Mouse (Mus musculus) intestine, embryonic 14.5 days (tissue): ENCODE measurements around the gene Ptprcap. TPM values are rescaled to one million over a fixed set of nuclear protein-coding genes. Genes with fewer than 3 reads are reported as not detected.

ENCODE experiments used
- ATAC-seq: fragments of 200-750 bp; cut with Nextera tagmentation; replicated peaks from 2 replicates; pipeline ENCODE4 v1.8.0; 2017; ENCODE audit warnings: low read depth, moderate number of reproducible peaks, moderate TSS enrichment, moderate library complexity; ENCODE audit not compliant: low FRiP score, low TSS enrichment
- DNase-seq: peaks from one replicate; pipeline ENCODE4 v3.0.0-alpha.2; 2018; ENCODE audit warnings: low spot score
- H3K27ac ChIP-seq: fragments of 300-500 bp; sonication (generic); 2 replicates; pipeline ENCODE4 v1.5.1; 2014; ENCODE audit warnings: low read depth, mild to moderate bottlenecking, control low read depth
- H3K27me3 ChIP-seq: fragments of 300-500 bp; sonication (generic); replicated peaks from 2 replicates; pipeline ENCODE4 v1.6.1; 2014; ENCODE audit warnings: low read length, control low read depth; ENCODE audit not compliant: control insufficient read depth, insufficient read depth
- H3K36me3 ChIP-seq: fragments of 300-500 bp; sonication (generic); 2 replicates; pipeline ENCODE4 v1.6.1; 2014; ENCODE audit warnings: low read length, control low read depth; ENCODE audit not compliant: control insufficient read depth, insufficient read depth
- H3K4me1 ChIP-seq: fragments of 300-500 bp; sonication (generic); replicated peaks from 2 replicates; pipeline ENCODE4 v1.6.1; 2014; ENCODE audit warnings: low read length, control low read depth, mixed read lengths; ENCODE audit not compliant: control insufficient read depth, insufficient read depth
- H3K4me2 ChIP-seq: fragments of 300-500 bp; sonication (generic); 2 replicates; pipeline ENCODE4 v1.6.1; 2014; ENCODE audit warnings: low read length
- H3K4me3 ChIP-seq: fragments of 300-500 bp; sonication (generic); 2 replicates; pipeline ENCODE4 v1.5.1; 2014; ENCODE audit warnings: low read depth, low read length, control low read depth, mixed read lengths
- H3K9ac ChIP-seq: fragments of 300-500 bp; sonication (generic); 2 replicates; pipeline ENCODE4 v1.6.1; 2014; ENCODE audit warnings: mild to moderate bottlenecking, low read length
- H3K9me3 ChIP-seq: fragments of 300-500 bp; sonication (generic); 2 replicates; pipeline ENCODE4 v1.6.1; 2016; ENCODE audit warnings: low read length, control low read depth; ENCODE audit not compliant: control insufficient read depth
- WGBS: fragments of 180-500 bp; shearing (Covaris S2); extraction: QIAGEN DNeasy Blood & Tissue Kit; methylation state at CpG from one replicate; pipeline ENCODE4 v1.1.7; 2014; 5-methylcytosine and 5-hydroxymethylcytosine counted together
- polyA plus RNA-seq: library from polyadenylated mRNA; unstranded; fragments of >200 nt; fragmentation: Nextera tagmentation; extraction: Ambion mirVana; gene quantifications from 2 replicates; pipeline ENCODE4 v1.2.1, GENCODE M21; 2014

Gene Ptprcap
- polyA plus RNA-seq, 1 experiment from 2014 or later, result 3.1 TPM

GRCm38 (mm10) chr19:4192251-4192985 lies 39.0 kb downstream of the Ptprcap start:
- Histone ChIP-seq H3K36me3 (peaks cover 44% of the 10 kb centered on the region), H3K4me2 (peak overlapping the region; percentile 96), H3K9me3 (no peaks in the 10 kb centered on the region), H3K4me3 (peak overlapping the region; percentile 75), H3K9ac (peak overlapping the region; percentile 94), H3K27me3 (no peaks in the 10 kb centered on the region), H3K4me1 (peaks cover 23% of the 10 kb centered on the region), H3K27ac (peak overlapping the region; percentile 89)
- ATAC-seq, result peak; percentile 2
- no peak for DNase-seq
- WGBS, result under 1% methylated on average over 51 of the region's 52 CpGs

GRCm38 (mm10) chr19:4193129-4193528 lies 39.7 kb downstream of the Ptprcap start:
- no peaks in the 10 kb centered on the region for H3K27me3 ChIP-seq
- WGBS, result 44% methylated on average over 6 of the region's 6 CpGs
- H3K36me3 ChIP-seq, result peaks cover 47% of the 10 kb centered on the region
- H3K9ac ChIP-seq, result peak overlapping the region; percentile 94
- peak overlapping the region; percentile 96 for H3K4me2 ChIP-seq
- DNase-seq (no peak), ATAC-seq (no peak)
- H3K9me3 ChIP-seq, result no peaks in the 10 kb centered on the region
- H3K4me3 ChIP-seq, result peak overlapping the region; percentile 75
- H3K4me1 ChIP-seq, result peaks cover 23% of the 10 kb centered on the region
- H3K27ac ChIP-seq, result peak overlapping the region; percentile 89; the same call in 1 of the 2 replicates

GRCm38 (mm10) chr19:4194021-4194724 lies 40.8 kb downstream of the Ptprcap start:
- no peaks in the 10 kb centered on the region for H3K9me3 ChIP-seq
- no peak for ATAC-seq
- peaks cover 23% of the 10 kb centered on the region for H3K4me1 ChIP-seq
- H3K4me3 ChIP-seq, result no peak overlapping the region
- no peaks in the 10 kb centered on the region for H3K27me3 ChIP-seq
- H3K27ac ChIP-seq, result no peak overlapping the region
- H3K36me3 ChIP-seq, result peaks cover 54% of the 10 kb centered on the region
- no peak overlapping the region for H3K9ac ChIP-seq
- no peak overlapping the region for H3K4me2 ChIP-seq
- 85% methylated on average over 8 of the region's 8 CpGs for WGBS
- no peak for DNase-seq

- H3K4me2 ChIP-seq, result no peak overlapping the region
- no peak for ATAC-seq
- H3K27ac ChIP-seq, result no peak overlapping the region
- no peak for DNase-seq
- no peaks in the 10 kb centered on the region for H3K9me3 ChIP-seq
- H3K4me1 ChIP-seq, result peaks cover 24% of the 10 kb centered on the region
- H3K9ac ChIP-seq, result no peak overlapping the region
- 80% methylated on average over 12 of the region's 12 CpGs for WGBS
- no peak overlapping the region for H3K4me3 ChIP-seq
- no peaks in the 10 kb centered on the region for H3K27me3 ChIP-seq
- peaks cover 62% of the 10 kb centered on the region for H3K36me3 ChIP-seq
These were observed 41.6 kb downstream of the Ptprcap start for GRCm38 (mm10) chr19:4194776-4195650.

GRCm38 (mm10) chr19:4196048-4196447 lies 42.6 kb downstream of the Ptprcap start:
- Histone ChIP-seq H3K36me3 (peaks cover 66% of the 10 kb centered on the region), H3K4me3 (no peak overlapping the region), H3K9me3 (no peaks in the 10 kb centered on the region), H3K4me1 (peaks cover 30% of the 10 kb centered on the region), H3K4me2 (no peak overlapping the region), H3K27ac (no peak overlapping the region), H3K27me3 (no peaks in the 10 kb centered on the region), H3K9ac (no peak overlapping the region)
- ATAC-seq (no peak), DNase-seq (no peak)
- WGBS, result 50% methylated on average over 2 of the region's 2 CpGs

GRCm38 (mm10) chr19:4196548-4196947 lies 43.1 kb downstream of the Ptprcap start:
- ATAC-seq (no peak), DNase-seq (no peak)
- WGBS, result 18% methylated on average over 5 of the region's 5 CpGs
- Histone ChIP-seq H3K9ac (no peak overlapping the region), H3K9me3 (no peaks in the 10 kb centered on the region), H3K36me3 (peaks cover 66% of the 10 kb centered on the region), H3K27ac (no peak overlapping the region), H3K27me3 (no peaks in the 10 kb centered on the region), H3K4me3 (no peak overlapping the region), H3K4me1 (peaks cover 29% of the 10 kb centered on the region), H3K4me2 (no peak overlapping the region)

GRCm38 (mm10) chr19:4197180-4197579 lies 43.8 kb downstream of the Ptprcap start:
- ATAC-seq, result no peak
- Histone ChIP-seq H3K9me3 (no peaks in the 10 kb centered on the region), H3K27me3 (no peaks in the 10 kb centered on the region), H3K36me3 (peaks cover 66% of the 10 kb centered on the region), H3K9ac (no peak overlapping the region), H3K4me3 (no peak overlapping the region), H3K4me2 (no peak overlapping the region), H3K4me1 (peaks cover 32% of the 10 kb centered on the region), H3K27ac (no peak overlapping the region)
- 74% methylated on average over 3 of the region's 3 CpGs for WGBS
- DNase-seq, result no peak

GRCm38 (mm10) chr19:4201291-4201909 lies 48.0 kb downstream of the Ptprcap start, which contains the start of gene Rad9a:
Rad9a (minus strand) TSS chr19:4201662.
- no peaks in the 10 kb centered on the region for H3K9me3 ChIP-seq
- H3K4me2 ChIP-seq, result peak within 1 kb of the TSS; percentile 99
- H3K36me3 ChIP-seq, result peaks cover 31% of the 10 kb centered on the region
- no peaks in the 10 kb centered on the region for H3K27me3 ChIP-seq
- DNase-seq (peak; percentile 94), ATAC-seq (peak; percentile 87)
- WGBS, result under 1% methylated on average over 34 of the region's 34 CpGs
- H3K9ac ChIP-seq, result peak within 1 kb of the TSS; percentile 62
- H3K4me1 ChIP-seq, result peaks cover 21% of the 10 kb centered on the region
- H3K4me3 ChIP-seq, result peak within 1 kb of the TSS; percentile 67
- H3K27ac ChIP-seq, result peak within 1 kb of the TSS; percentile 39; the same call in 1 of the 2 replicates
